8 mouse cellular contexts compared by ENCODE assay signal in the genomic region with DNA sequence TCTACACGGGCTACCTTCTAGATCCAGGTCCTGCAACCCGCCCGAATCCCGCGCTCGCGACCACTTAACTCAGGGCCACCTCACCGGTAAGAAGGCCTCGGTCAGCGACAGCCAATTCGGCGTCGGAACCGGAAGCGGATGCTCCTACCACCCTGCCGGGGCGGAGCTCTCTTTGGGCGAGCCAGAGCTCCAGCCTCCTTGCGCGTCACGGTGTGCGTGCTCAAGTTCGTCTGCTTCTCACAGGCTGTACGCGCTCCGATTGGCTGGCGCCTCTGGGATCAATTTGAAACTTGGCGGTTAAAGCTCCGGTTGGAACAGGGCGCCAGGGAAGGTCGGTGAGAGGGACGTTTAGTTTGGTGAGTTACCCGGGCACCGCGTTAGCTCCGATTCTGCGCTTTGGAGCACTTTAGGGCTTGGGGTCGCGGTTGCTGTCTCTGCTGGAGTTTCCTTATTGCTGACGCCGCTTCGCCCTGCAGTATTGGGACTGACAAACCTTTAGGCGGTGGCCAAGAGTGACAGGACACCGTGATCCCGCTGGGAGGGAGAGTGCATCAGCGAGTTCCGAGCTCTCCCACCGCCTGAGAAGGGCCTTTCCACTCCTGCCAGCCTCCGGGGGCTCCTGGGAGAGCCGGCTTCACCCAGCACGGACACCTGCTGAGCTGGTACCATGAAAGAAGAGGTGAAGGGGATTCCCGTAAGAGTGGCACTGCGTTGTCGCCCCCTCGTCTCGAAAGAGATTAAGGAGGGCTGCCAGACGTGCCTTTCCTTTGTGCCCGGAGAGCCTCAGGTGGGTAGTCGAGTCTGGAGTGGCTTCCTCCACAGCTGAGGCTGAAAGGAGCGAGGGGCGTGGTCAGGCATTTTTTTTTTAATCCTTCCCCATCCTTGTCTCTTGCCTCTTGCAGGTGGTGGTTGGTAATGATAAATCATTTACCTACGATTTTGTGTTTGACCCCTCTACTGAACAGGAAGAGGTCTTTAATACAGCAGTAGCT. TPM values are rescaled to one million over a fixed set of nuclear protein-coding genes. Genes with fewer than 3 reads are reported as not detected.
A peak's percentile ranks its signal among the peaks of the same experiment; 100 is the strongest.
DNase-seq lines count a peak whose midpoint lies in the region; ATAC-seq and TF ChIP-seq lines count a peak whose summit lies in the region.

Gene Pdzd11 (minus strand): TSS at position 767 of the 992 bp plus-strand sequence.

- dilution Hi-C loops in CH12.LX (cut with MboI; ENCODE audit: extremely low pct_ligation_motif_present, extremely low pct_unique_long_range_greater_than_20kb, low sequenced_read_pairs) = no loop called here

- H3K9ac ChIP-seq in CH12.LX (ENCODE audit: insufficient read depth, low read depth) = peak within 1 kb of the TSS; percentile 98
- peak within 1 kb of the TSS; percentile 78 for H3K9ac ChIP-seq in forebrain, embryonic 11.5 days (ENCODE audit: low read length)
- peak within 1 kb of the TSS; percentile 79 for H3K9ac ChIP-seq in heart, embryonic 16.5 days (ENCODE audit: low read length)
- peak within 1 kb of the TSS; percentile 83 for H3K9ac ChIP-seq in liver, embryonic 15.5 days
- peak within 1 kb of the TSS; percentile 61 for H3K9ac ChIP-seq in neural tube, embryonic 12.5 days

- peak; percentile 90 for DNase-seq in CH12.LX (ENCODE audit: extremely low read depth)
- DNase-seq in c-Kit-positive CD71-positive TER-119-negative erythroid progenitor cells, embryonic 14.5 days (ENCODE audit: low read depth) = peak; percentile 82
- peak; percentile 92 for DNase-seq in forebrain, embryonic 11.5 days (ENCODE audit: low spot score)
- DNase-seq in kidney, postnatal 36 days = peak; percentile 93 to 95
- peak; percentile 89 for DNase-seq in telencephalon, adult 2 months (ENCODE audit: low read depth, low spot score)

- H3K4me3 ChIP-seq in CH12.LX (replicated peaks in 1 of 3; ENCODE audit: low read depth in 2 of 3, low read length in 2 of 3, poor library complexity in 1 of 3) = peak within 1 kb of the TSS; percentile 80 to 85 (median 81)
- peak within 1 kb of the TSS; percentile 59 for H3K4me3 ChIP-seq in forebrain, embryonic 11.5 days (ENCODE audit: low read depth, low read length)
- peak within 1 kb of the TSS; percentile 72 for H3K4me3 ChIP-seq in heart, embryonic 16.5 days (ENCODE audit: low read length)
- peak within 1 kb of the TSS; percentile 81 for H3K4me3 ChIP-seq in liver, embryonic 15.5 days (replicated peaks)
- peak within 1 kb of the TSS; percentile 49 for H3K4me3 ChIP-seq in neural tube, embryonic 12.5 days

- in situ Hi-C loops in CH12.LX (cut with MboI; ENCODE audit: low pct_ligation_motif_present, low pct_unique_long_range_greater_than_20kb, low sequenced_read_pairs) = no loop called here

- peaks cover 23% of the 10 kb centered on the region for H3K79me2 ChIP-seq in CH12.LX (replicated peaks; ENCODE audit: control insufficient read depth, extremely low read depth, insufficient read depth, poor library complexity, severe bottlenecking)

- no peaks in the 10 kb centered on the region for H3K9me3 ChIP-seq in CH12.LX (replicated peaks; ENCODE audit: low read length)
- no peaks in the 10 kb centered on the region for H3K9me3 ChIP-seq in forebrain, embryonic 11.5 days (ENCODE audit: control insufficient read depth, low read length)
- H3K9me3 ChIP-seq in heart, embryonic 16.5 days (replicated peaks; ENCODE audit: control insufficient read depth, low read length) = no peaks in the 10 kb centered on the region
- no peaks in the 10 kb centered on the region for H3K9me3 ChIP-seq in liver, embryonic 15.5 days (replicated peaks)
- no peaks in the 10 kb centered on the region for H3K9me3 ChIP-seq in neural tube, embryonic 12.5 days

- peak within 1 kb of the TSS; percentile 61 for H3K4me2 ChIP-seq in CH12.LX (ENCODE audit: insufficient read depth, low read depth, poor library complexity, severe bottlenecking)
- peak within 1 kb of the TSS; percentile 53 for H3K4me2 ChIP-seq in forebrain, embryonic 11.5 days (ENCODE audit: low read depth, low read length, severe bottlenecking)
- H3K4me2 ChIP-seq in heart, embryonic 16.5 days (ENCODE audit: low read depth, low read length) = peak within 1 kb of the TSS; percentile 73
- H3K4me2 ChIP-seq in liver, embryonic 15.5 days = peak within 1 kb of the TSS; percentile 68
- peak within 1 kb of the TSS; percentile 72 for H3K4me2 ChIP-seq in neural tube, embryonic 12.5 days (replicated peaks)

- peak; percentile 99 for ATAC-seq in forebrain, embryonic 11.5 days (replicated peaks; ENCODE audit: low FRiP score)
- ATAC-seq in heart, embryonic 16.5 days (replicated peaks; ENCODE audit: extremely low read depth, insufficient read depth, low FRiP score) = peak; percentile 99
- peak; percentile 97 for ATAC-seq in liver, embryonic 15.5 days (ENCODE audit: insufficient read depth)
- ATAC-seq in neural tube, embryonic 12.5 days (ENCODE audit: low FRiP score, low read depth) = peak; percentile 100

- H3K4me1 ChIP-seq in CH12.LX (ENCODE audit: control insufficient read depth in 1 of 2, insufficient read depth in 2 of 2) = peaks cover 0 to 12% of the 10 kb centered on the region in 2 experiments; a peak in 2 of 4 replicates
- H3K4me1 ChIP-seq in forebrain, embryonic 11.5 days (replicated peaks; ENCODE audit: control insufficient read depth, insufficient read depth, low read length) = no peaks in the 10 kb centered on the region
- H3K4me1 ChIP-seq in heart, embryonic 16.5 days (ENCODE audit: control insufficient read depth, insufficient read depth, low read length) = peaks cover 7% of the 10 kb centered on the region
- peaks cover 15% of the 10 kb centered on the region for H3K4me1 ChIP-seq in liver, embryonic 15.5 days (replicated peaks)
- H3K4me1 ChIP-seq in neural tube, embryonic 12.5 days = no peaks in the 10 kb centered on the region

- TF ChIP-seq CTCF in CH12.LX (conservative IDR thresholded peaks at IDR 0.05 in 1 of 2, IDR thresholded peaks at IDR 0.05 in 1 of 2; ENCODE audit: low read depth in 2 of 2, low read length in 2 of 2) = no peak

- no peaks in the 10 kb centered on the region for H3K27me3 ChIP-seq in CH12.LX (replicated peaks)
- H3K27me3 ChIP-seq in forebrain, embryonic 11.5 days (ENCODE audit: control insufficient read depth, insufficient read depth, low read length) = no peaks in the 10 kb centered on the region
- H3K27me3 ChIP-seq in heart, embryonic 16.5 days (ENCODE audit: control insufficient read depth, insufficient read depth, low read length) = no peaks in the 10 kb centered on the region
- H3K27me3 ChIP-seq in liver, embryonic 15.5 days = no peaks in the 10 kb centered on the region
- no peaks in the 10 kb centered on the region for H3K27me3 ChIP-seq in neural tube, embryonic 12.5 days (replicated peaks)

- TF ChIP-seq RAD21 in CH12.LX (IDR thresholded peaks at IDR 0.05; ENCODE audit: low read depth, low read length) = no peak

- peak within 1 kb of the TSS; percentile 63 for H3K27ac ChIP-seq in CH12.LX (ENCODE audit: insufficient read depth, low read depth)
- H3K27ac ChIP-seq in forebrain, embryonic 11.5 days (ENCODE audit: low read depth, low read length) = peak within 1 kb of the TSS; percentile 83
- H3K27ac ChIP-seq in heart, embryonic 16.5 days (ENCODE audit: low read length) = peak within 1 kb of the TSS; percentile 76
- peak within 1 kb of the TSS; percentile 80 for H3K27ac ChIP-seq in liver, embryonic 15.5 days (replicated peaks)
- no peak within 1 kb of the TSS for H3K27ac ChIP-seq in neural tube, embryonic 12.5 days

- 21% methylated on average over 58 of the region's 62 CpGs for WGBS in forebrain, embryonic 11.5 days
- WGBS in heart, embryonic 16.5 days = 13% methylated on average over 60 of the region's 62 CpGs
- whole genome bisulfite sequencing in liver, embryonic 15.5 days (ENCODE audit: insufficient replicate concordance) = 16% methylated on average over 62 of the region's 62 CpGs
- 23% methylated on average over 62 of the region's 62 CpGs for WGBS in neural tube, embryonic 12.5 days

- peak; percentile 80 for TF ChIP-seq POLR2A in CH12.LX (IDR thresholded peaks at IDR 0.05; ENCODE audit: low read depth, low read length)

- H3K36me3 ChIP-seq in CH12.LX (replicated peaks in 1 of 2; ENCODE audit: control insufficient read depth in 1 of 2, insufficient read depth in 1 of 2, low read length in 1 of 2) = peaks cover 12 to 42% of the 10 kb centered on the region in 2 experiments
- H3K36me3 ChIP-seq in forebrain, embryonic 11.5 days (ENCODE audit: control insufficient read depth, insufficient read depth, low read length) = no peaks in the 10 kb centered on the region
- H3K36me3 ChIP-seq in heart, embryonic 16.5 days (ENCODE audit: control insufficient read depth, insufficient read depth) = peaks cover 6% of the 10 kb centered on the region; the same call in 1 of the 2 replicates
- H3K36me3 ChIP-seq in liver, embryonic 15.5 days (replicated peaks) = peaks cover 35% of the 10 kb centered on the region
- 0 out of 2 replicates have a peak, but pooled peaks cover 4% of the 10 kb centered on the region for H3K36me3 ChIP-seq in neural tube, embryonic 12.5 days

- TF ChIP-seq EP300 in CH12.LX (IDR thresholded peaks at IDR 0.05; ENCODE audit: low read length) = no peak

TF ChIP-seq in CH12.LX, 34 proteins besides CTCF, POLR2A, EP300 and RAD21 (continues in another document):
- TF ChIP-seq USF1 (IDR thresholded peaks at IDR 0.05; ENCODE audit: low read depth, low read length) = no peak
- no peak for TF ChIP-seq MAZ (IDR thresholded peaks at IDR 0.05; ENCODE audit: low read depth, low read length)
- TF ChIP-seq CHD1 (IDR thresholded peaks at IDR 0.05; ENCODE audit: low read depth, low read length) = 0 out of 2 replicates have a peak, but pooled peaks have one; percentile 29
- peak; percentile 38; the same call in 1 of the 2 replicates for TF ChIP-seq MYC (IDR thresholded peaks at IDR 0.05; ENCODE audit: low read depth, low read length)
- TF ChIP-seq MEF2A (IDR thresholded peaks at IDR 0.05; ENCODE audit: borderline replicate concordance, low read depth, low read length) = 0 out of 2 replicates have a peak, but pooled peaks have one; percentile 21
- TF ChIP-seq TBP (conservative IDR thresholded peaks at IDR 0.05; ENCODE audit: low read depth, low read length) = peak; percentile 63; the same call in 1 of the 2 replicates
- TF ChIP-seq GABPA (IDR thresholded peaks at IDR 0.05; ENCODE audit: insufficient replicate concordance, low read depth, low read length) = no peak
- no peak for TF ChIP-seq USF2 (conservative IDR thresholded peaks at IDR 0.05; ENCODE audit: low read depth, low read length)
- TF ChIP-seq JUND (conservative IDR thresholded peaks at IDR 0.05; ENCODE audit: low read depth, low read length) = no peak
- no peak for TF ChIP-seq ZKSCAN1 (IDR thresholded peaks at IDR 0.05; ENCODE audit: borderline replicate concordance, low read depth, low read length)

RNA-seq across cellular contexts. Expression of gene Pdzd11, which starts in this region (rescaled TPM):
- total RNA-seq in CH12.LX (2012; rRNA removed) (33.8 and 47.0 TPM in 2 replicates), CH12.LX (2014; rRNA removed) (77.0 and 78.9 TPM in 2 replicates)
- polyA plus RNA-seq in CH12.LX (2012; ENCODE audit: insufficient read length, low read depth) = 62.4 and 77.2 TPM in 2 replicates
- 134 and 138 TPM in 2 replicates for polyA plus RNA-seq in forebrain, embryonic 11.5 days (2014; fragmentation: Nextera tagmentation; extraction: Ambion mirVana)
- polyA plus RNA-seq in heart, embryonic 16.5 days (2015; fragmentation: Nextera tagmentation; extraction: Ambion mirVana) = 88.9 and 100 TPM in 2 replicates
- polyA plus RNA-seq in liver, embryonic 15.5 days (2015; fragmentation: Nextera tagmentation; extraction: Ambion mirVana) = 56.4 and 61.4 TPM in 2 replicates
- polyA plus RNA-seq in neural tube, embryonic 12.5 days (2016; fragmentation: Nextera tagmentation; extraction: Ambion mirVana) = 115 and 117 TPM in 2 replicates
